Mouse (Mus musculus): ENCODE data around the gene Plod2.

The Plod2 gene

GRCm38 (mm10) chr9:92612641-92613040 is 70.6 kb downstream of the Plod2 start:
- TF ChIP-seq GATA4 (IDR thresholded peaks at IDR 0.05; ENCODE audit: insufficient replicate concordance, low read length): no peak

- no peak for TF ChIP-seq GATA4 (IDR thresholded peaks at IDR 0.05; ENCODE audit: insufficient replicate concordance, low read length)
These were observed 71.2 kb downstream of the Plod2 start for GRCm38 (mm10) chr9:92613206-92613605.

GRCm38 (mm10) chr9:92616418-92616817 is 74.4 kb downstream of the Plod2 start:
- no peak for TF ChIP-seq GATA4 (IDR thresholded peaks at IDR 0.05; ENCODE audit: insufficient replicate concordance, low read length)

- TF ChIP-seq GATA4 (IDR thresholded peaks at IDR 0.05; ENCODE audit: insufficient replicate concordance, low read length): no peak
These were observed 75.4 kb downstream of the Plod2 start for GRCm38 (mm10) chr9:92617376-92617775.

GRCm38 (mm10) chr9:92620088-92620487 is 78.1 kb downstream of the Plod2 start:
- no peak for TF ChIP-seq GATA4 (IDR thresholded peaks at IDR 0.05; ENCODE audit: insufficient replicate concordance, low read length)

- TF ChIP-seq GATA4 (IDR thresholded peaks at IDR 0.05; ENCODE audit: insufficient replicate concordance, low read length): no peak
These were observed 79.2 kb downstream of the Plod2 start for GRCm38 (mm10) chr9:92621246-92621645.

GRCm38 (mm10) chr9:92621878-92622282 is 79.9 kb downstream of the Plod2 start:
- no peak for TF ChIP-seq GATA4 (IDR thresholded peaks at IDR 0.05; ENCODE audit: insufficient replicate concordance, low read length)

- TF ChIP-seq GATA4 (IDR thresholded peaks at IDR 0.05; ENCODE audit: insufficient replicate concordance, low read length): no peak
These were observed 92.8 kb downstream of the Plod2 start for GRCm38 (mm10) chr9:92634792-92635191.

- no peak for TF ChIP-seq GATA4 (IDR thresholded peaks at IDR 0.05; ENCODE audit: insufficient replicate concordance, low read length)
These were observed 97.3 kb downstream of the Plod2 start for GRCm38 (mm10) chr9:92639200-92639897.

GRCm38 (mm10) chr9:92641717-92642116 is 99.7 kb downstream of the Plod2 start:
- no peak for TF ChIP-seq GATA4 (IDR thresholded peaks at IDR 0.05; ENCODE audit: insufficient replicate concordance, low read length)

Data from liver, adult (tissue).